Mouse (Mus musculus) bone marrow macrophage, adult 2 months (primary cell): ENCODE results near the gene Tmem178b.

ENCODE experiments used
- CTCF ChIP-seq: IDR thresholded peaks from 2 replicates; pipeline ENCODE4 v1.5.1; 2012; ENCODE audit warnings: low read depth, mild to moderate bottlenecking, low read length, moderate library complexity
- POLR2A ChIP-seq: IDR thresholded peaks from 2 replicates; pipeline ENCODE4 v1.6.1; 2012; ENCODE audit warnings: mild to moderate bottlenecking, low read depth, low read length, borderline replicate concordance

GRCm38 (mm10) chr6:39876444-39876843 lies 3.4 kb downstream of the Tmem178b start:
- no peak for TF ChIP-seq POLR2A
- no peak for TF ChIP-seq CTCF
